ENCODE assay signal across 10 mouse cellular contexts in genomic region chr5:45292383-45292782, GRCm38 (mm10).
DNase-seq lines count a peak whose midpoint lies in the region; ATAC-seq and TF ChIP-seq lines count a peak whose summit lies in the region.
"Had no signal": no experiment of that assay in that cellular context is flagged by ENCODE, and none has a peak within 500 bp of the region (broad histone marks: within the 10 kb centered on the region; RNA-seq: fewer than 3 reads in every experiment).

No protein-coding gene starts in this region.

- no peak overlapping the region for H3K4me2 ChIP-seq in heart, embryonic 15.5 days
- no peak overlapping the region for H3K4me2 ChIP-seq in hindbrain, postnatal 0 days (ENCODE audit: low read depth, low read length)
- H3K4me2 ChIP-seq: embryonic facial prominence, embryonic 13.5 days had no signal

- H3K9ac ChIP-seq in heart, embryonic 15.5 days, result no peak overlapping the region
- no peak overlapping the region for H3K9ac ChIP-seq in hindbrain, postnatal 0 days (replicated peaks; ENCODE audit: low read length)
- H3K9ac ChIP-seq: embryonic facial prominence, embryonic 13.5 days had no signal

- H3K4me3 ChIP-seq in heart, embryonic 10.5 days, result no peak overlapping the region
- no peak overlapping the region for H3K4me3 ChIP-seq in heart, embryonic 15.5 days
- no peak overlapping the region for H3K4me3 ChIP-seq in hindbrain, postnatal 0 days (ENCODE audit: low read length)
- H3K4me3 ChIP-seq: embryonic facial prominence, embryonic 13.5 days had no signal

- 67% methylated on average over 1 of the region's 1 CpGs for WGBS in heart, embryonic 10.5 days
- WGBS in heart, embryonic 15.5 days, result 56% methylated on average over 1 of the region's 1 CpGs
- 11% methylated on average over 1 of the region's 1 CpGs for WGBS in large intestine, adult 2 months
- WGBS in hindbrain, postnatal 0 days, result 89% methylated on average over 1 of the region's 1 CpGs

- no peaks in the 10 kb centered on the region for H3K36me3 ChIP-seq in heart, embryonic 10.5 days
- no peaks in the 10 kb centered on the region for H3K36me3 ChIP-seq in heart, embryonic 15.5 days
- H3K36me3 ChIP-seq in hindbrain, postnatal 0 days (ENCODE audit: insufficient read depth, low read length), result no peaks in the 10 kb centered on the region
- H3K36me3 ChIP-seq: embryonic facial prominence, embryonic 13.5 days had no signal

- no peaks in the 10 kb centered on the region for H3K27me3 ChIP-seq in heart, embryonic 10.5 days (ENCODE audit: insufficient read depth, poor library complexity, severe bottlenecking)
- no peaks in the 10 kb centered on the region for H3K27me3 ChIP-seq in heart, embryonic 15.5 days
- no peaks in the 10 kb centered on the region for H3K27me3 ChIP-seq in hindbrain, postnatal 0 days (ENCODE audit: insufficient read depth, low read length)
- H3K27me3 ChIP-seq: embryonic facial prominence, embryonic 13.5 days had no signal

- H3K4me1 ChIP-seq in heart, embryonic 10.5 days, result no peaks in the 10 kb centered on the region
- 0 out of 2 replicates have a peak, but pooled peaks cover 3% of the 10 kb centered on the region for H3K4me1 ChIP-seq in heart, embryonic 15.5 days (replicated peaks)
- no peaks in the 10 kb centered on the region for H3K4me1 ChIP-seq in hindbrain, postnatal 0 days (ENCODE audit: insufficient read depth, low read length)
- H3K4me1 ChIP-seq: embryonic facial prominence, embryonic 13.5 days had no signal

- TF ChIP-seq CTCF in hindbrain, postnatal 0 days (IDR thresholded peaks at IDR 0.05; ENCODE audit: low read depth), result no peak

- no peak overlapping the region for H3K27ac ChIP-seq in heart, embryonic 10.5 days
- H3K27ac ChIP-seq in heart, embryonic 15.5 days, result peak overlapping the region; percentile 53; the same call in 1 of the 2 replicates
- no peak overlapping the region for H3K27ac ChIP-seq in hindbrain, postnatal 0 days
- H3K27ac ChIP-seq: embryonic facial prominence, embryonic 13.5 days had no signal

- peak; percentile 98 for DNase-seq in heart, adult 11 months
- no peak for DNase-seq in heart, embryonic 10.5 days (ENCODE audit: low spot score)
- DNase-seq in large intestine, adult 2 months (ENCODE audit: low read depth, low spot score), result peak; percentile 27
- DNase-seq in skeletal muscle tissue, adult 2 months (ENCODE audit: low read depth, low spot score), result peak; percentile 59
- DNase-seq in cerebellum, postnatal 14 days, result no peak
- no peak for DNase-seq in hindbrain, postnatal 0 days (ENCODE audit: low spot score)
- no peak for DNase-seq in cerebellum, adult 11-12 months
- DNase-seq: midbrain, embryonic 14.5 days had no signal

- peak; percentile 80 for ATAC-seq in heart, embryonic 15.5 days (replicated peaks; ENCODE audit: insufficient number of reproducible peaks, insufficient read depth, low FRiP score, low read depth)
- no peak for ATAC-seq in hindbrain, postnatal 0 days

- H3K9me3 ChIP-seq in heart, embryonic 10.5 days, result no peaks in the 10 kb centered on the region
- no peaks in the 10 kb centered on the region for H3K9me3 ChIP-seq in heart, embryonic 15.5 days (replicated peaks)
- no peaks in the 10 kb centered on the region for H3K9me3 ChIP-seq in hindbrain, postnatal 0 days (ENCODE audit: low read length)
- H3K9me3 ChIP-seq: embryonic facial prominence, embryonic 13.5 days had no signal

Comparison
In these comparisons a context has a peak if more than half of its experiments do, and no peak if none do; other contexts are left out.
1. DNase-seq: peak in heart, adult 11 months (single experiment), large intestine, adult 2 months (single experiment) and skeletal muscle tissue, adult 2 months (single experiment); none in heart, embryonic 10.5 days (single experiment), cerebellum, postnatal 14 days (0 of 2), hindbrain, postnatal 0 days (single experiment) and cerebellum, adult 11-12 months (single experiment).